Mouse (Mus musculus): Measurements from ENCODE around the gene Pitpna.

Gene Pitpna

DNA sequence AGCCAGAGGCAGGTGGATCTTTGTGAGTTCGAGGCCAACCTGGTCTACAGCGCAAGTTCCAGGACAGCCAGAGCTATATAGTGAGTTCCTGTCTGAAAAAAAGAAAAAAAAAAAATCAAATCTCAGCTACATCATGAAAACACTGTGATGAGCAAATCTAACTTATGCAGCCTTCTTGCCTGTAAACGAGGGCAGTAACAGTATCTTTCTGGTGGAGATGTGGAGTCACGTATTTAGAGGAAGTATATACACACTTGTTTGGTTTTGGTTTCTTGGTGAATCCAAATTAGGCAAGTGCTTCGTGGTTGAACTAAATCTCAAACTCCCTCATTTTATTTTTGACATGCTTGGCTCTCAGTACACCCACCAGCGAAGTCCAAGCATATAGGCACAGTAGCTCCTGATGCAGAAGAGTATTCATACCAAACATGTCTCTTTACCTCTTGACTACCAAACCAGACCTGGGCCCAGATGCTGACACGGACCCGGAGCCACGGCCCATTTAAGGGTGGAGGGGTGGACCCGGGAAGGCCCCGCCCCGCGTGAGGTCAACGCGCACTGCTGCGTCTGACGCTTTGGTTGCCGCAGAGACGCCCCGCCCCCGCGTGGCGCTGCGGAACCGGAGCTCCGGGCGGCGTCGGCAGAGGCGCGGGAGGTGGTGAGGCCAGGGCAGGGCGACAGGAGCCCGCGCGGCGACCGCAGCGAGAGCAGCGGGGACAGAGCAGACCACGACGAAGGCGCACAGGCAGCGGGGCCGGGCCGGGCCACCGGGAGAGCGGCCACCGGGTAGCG is at the start of gene Pitpna:
Gene Pitpna, plus strand, starts transcription at position 605 of the 792 bp plus-strand sequence.
- TF ChIP-seq GATA4 (IDR thresholded peaks at IDR 0.05; ENCODE audit: insufficient replicate concordance, low read length), result peak; percentile 4; the same call in 1 of the 2 replicates

DNA sequence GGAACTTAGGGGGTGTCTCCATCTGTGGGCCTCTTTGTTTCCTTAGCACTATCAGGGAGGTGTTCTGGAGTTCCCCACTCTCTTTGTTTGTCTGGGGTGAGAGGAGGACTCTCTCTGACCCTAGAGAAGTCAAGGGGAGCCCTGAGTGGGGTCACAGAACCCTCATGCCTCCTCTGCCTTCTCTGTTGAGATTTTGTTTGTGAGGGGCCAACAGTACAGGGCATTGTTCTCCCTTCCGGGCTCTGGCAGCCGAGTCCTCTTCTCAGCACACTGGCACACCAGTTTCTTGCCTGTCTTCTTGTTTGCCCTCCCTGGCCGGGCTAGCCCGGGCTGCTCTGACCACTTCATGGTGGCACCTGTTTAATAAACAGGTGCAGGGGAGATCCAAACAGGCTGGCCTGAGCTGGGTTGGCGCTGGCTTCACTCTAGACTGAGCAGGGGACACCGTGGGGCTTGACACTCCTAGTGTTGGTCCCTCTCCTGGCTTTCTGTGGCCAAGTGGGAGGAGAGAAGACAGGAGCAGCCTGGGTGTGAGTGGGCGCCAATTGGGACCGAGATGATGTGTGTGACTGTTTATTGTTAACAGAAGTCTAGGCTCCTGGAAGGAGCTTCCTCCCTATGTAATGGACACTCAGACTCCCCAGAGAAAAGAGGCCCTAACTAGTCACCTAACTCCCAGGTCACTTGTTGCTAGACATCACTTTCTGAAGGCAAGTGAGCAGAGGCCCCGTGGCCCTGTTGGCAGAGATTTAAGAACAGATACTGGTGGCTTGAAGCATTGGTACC is 49.5 kb upstream of the Pitpna start:
- no peak for TF ChIP-seq GATA4 (IDR thresholded peaks at IDR 0.05; ENCODE audit: insufficient replicate concordance, low read length)

DNA sequence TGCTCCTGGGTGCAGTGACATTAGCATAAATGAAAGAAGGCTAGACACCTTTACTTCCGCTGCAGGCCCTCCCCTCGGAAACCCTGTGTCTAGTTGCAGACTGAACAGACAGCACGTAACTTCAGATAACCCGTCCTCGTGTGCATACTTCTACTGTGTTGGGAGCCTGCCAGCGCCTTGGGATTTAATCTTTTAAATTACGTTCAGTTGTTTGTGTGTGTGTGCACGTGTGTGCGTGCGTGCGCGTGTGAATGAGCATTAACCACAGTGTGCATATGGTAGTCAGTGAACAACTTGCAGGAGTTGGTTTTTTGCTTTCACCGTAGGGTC is 49.0 kb upstream of the Pitpna start:
- no peak for TF ChIP-seq GATA4 (IDR thresholded peaks at IDR 0.05; ENCODE audit: insufficient replicate concordance, low read length)

DNA sequence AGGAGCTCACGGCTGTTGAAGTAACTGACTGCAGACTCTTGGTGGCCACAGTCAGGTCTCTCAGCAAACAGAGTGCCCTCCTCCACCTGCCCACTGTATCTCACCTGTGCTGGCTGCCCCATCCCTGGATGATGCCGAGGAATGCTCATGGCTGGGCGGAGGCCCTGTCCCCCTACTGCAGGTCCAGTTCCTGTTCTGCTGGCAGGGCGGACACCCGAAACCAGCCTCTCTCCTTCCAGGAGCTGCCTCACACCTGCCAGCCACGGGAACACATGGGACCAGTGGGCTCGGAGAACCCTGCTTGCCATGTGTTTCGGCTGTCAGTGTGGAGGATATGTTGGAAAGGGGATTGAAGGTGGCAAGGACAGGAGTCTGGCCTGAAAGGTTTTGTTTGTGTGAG is 47.7 kb upstream of the Pitpna start:
- TF ChIP-seq GATA4 (IDR thresholded peaks at IDR 0.05; ENCODE audit: insufficient replicate concordance, low read length), result no peak

DNA sequence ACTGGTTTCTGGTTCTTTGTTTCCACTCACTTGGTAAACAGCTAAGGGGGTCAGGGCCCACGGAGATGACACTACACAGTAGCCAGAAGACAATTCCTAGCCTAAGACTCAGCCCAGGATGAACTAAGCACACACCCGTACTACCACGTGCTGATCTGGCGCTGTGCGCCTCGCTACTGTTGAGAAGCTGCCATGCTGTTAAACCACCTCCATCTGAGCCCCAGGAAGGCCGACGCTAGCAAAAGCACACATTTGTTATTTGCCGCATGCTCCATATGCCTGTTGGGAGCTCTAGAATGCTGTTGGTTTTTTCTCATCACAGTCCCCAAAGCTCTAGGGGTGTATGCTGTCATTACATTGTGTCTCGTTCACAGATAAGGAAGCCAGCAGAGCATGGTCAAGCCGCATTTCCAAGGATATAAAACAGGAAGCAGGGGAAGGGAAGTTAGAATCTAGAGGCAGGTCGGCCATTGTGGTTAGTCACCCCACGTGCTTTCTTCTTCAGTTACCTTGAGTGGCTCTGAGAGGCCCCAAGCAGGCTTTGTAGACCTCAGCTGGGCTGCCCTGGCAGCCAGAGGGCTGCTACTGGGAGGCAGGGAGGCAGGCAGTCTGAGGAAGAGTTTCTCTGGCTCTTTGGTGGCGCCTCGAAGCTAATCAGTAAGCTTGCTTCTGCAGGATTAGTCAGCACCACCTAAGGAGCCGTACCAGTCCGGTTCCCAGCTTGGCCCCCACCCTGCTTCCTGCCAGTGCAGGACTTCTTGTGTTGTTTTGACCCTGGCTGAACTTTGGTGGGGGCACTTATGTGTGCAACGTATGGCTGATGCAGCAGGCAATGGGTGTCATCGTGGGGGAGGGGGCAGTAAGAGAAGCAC is 47.0 kb upstream of the Pitpna start:
- peak; percentile 72; the same call in 1 of the 2 replicates for TF ChIP-seq GATA4 (IDR thresholded peaks at IDR 0.05; ENCODE audit: insufficient replicate concordance, low read length)

DNA sequence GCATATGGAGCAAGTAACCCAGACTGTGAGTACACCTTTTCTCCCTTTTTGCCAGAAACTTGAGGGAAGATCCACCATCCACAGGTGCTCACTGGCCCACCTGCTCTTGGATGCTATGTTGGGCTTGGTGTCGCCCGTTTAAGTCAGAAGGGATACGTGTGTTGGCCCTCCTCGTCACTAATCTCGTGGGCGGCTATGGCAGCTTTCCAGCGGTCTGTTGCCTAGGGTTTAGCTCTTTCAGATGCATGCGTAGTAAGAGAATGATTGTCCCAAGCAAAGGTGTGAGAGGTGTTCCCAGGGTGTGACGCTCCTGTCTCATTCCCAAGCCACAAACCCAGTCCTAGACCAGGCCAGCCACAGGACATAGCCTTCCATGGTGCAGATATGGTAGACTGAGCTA is 43.2 kb upstream of the Pitpna start:
- TF ChIP-seq GATA4 (IDR thresholded peaks at IDR 0.05; ENCODE audit: insufficient replicate concordance, low read length), result no peak

DNA sequence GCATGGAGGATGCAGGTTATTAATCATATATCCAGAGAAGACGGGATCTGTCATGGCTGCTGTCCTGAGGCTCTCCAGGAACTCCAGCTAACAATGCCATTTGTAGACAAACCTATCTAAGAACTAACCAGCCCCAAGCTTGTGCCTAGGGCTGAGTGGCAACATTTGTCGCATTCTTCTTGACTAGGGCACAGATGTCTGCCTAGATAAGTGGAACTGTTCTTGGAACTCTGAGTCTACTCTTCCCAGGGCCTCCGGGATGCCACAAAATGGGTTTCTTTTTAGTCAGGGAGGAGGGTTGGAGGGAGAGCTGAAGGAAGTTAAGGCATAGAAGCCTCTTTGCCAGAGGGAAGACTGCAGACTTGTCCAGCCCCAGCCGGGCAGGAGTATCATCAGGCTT is 41.8 kb upstream of the Pitpna start:
- TF ChIP-seq GATA4 (IDR thresholded peaks at IDR 0.05; ENCODE audit: insufficient replicate concordance, low read length), result no peak

DNA sequence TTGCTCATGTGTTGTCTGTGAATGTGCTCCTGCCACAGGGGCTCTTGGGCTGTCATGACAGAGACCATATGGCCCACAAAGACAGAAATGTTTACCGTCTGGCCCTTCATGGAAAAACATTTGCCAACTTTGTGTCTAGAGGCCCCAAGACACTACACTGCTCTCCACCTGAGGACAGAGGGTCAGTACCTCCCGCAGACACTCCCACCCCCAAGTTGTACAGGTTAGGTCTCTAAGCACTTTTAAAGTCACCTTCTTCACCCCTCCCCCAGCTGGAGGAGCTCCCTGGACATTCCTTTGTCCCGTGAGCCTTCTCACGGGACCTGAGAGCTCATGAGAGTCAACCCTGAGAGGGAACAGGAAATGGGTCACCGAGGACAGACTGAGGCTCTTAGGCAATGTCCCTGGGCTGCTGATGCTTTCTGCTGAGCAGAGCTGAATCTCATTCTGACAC is 38.2 kb upstream of the Pitpna start:
- no peak for TF ChIP-seq GATA4 (IDR thresholded peaks at IDR 0.05; ENCODE audit: insufficient replicate concordance, low read length)

DNA sequence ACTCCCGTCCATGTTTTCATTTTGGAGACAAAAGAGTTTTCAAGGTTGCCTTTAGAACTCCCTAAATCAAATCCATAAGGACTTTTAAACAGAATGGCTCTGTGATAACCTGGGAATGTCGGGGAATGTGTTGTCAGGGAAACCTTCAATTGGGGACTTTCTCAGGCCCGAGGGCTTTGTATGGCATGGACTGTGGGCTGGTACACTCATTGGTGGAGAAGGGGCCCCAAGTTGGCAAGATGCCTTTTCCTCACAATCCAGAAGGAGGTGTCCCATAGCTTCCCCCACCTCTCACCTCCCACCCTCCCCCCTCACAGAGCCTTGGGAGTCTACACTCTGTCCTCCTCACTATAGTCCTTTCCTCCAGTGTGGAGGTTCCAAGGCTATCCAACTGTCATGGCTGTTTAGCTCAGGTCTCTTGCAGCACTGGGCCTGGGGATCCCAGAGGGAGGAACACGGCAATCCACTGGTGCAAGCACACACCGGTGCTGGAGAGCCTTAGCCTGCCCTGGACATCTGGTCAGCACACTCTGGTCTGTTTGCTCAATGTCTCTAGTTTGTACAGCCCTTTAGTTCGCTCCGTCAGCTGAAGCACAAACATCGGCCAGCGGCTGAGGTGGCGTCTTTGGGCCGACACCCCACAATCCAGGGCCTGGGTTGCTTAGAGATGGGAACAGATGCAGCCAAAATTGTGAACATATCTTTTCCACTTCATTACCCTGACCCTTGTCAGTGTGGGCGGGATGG is 37.5 kb upstream of the Pitpna start:
- TF ChIP-seq GATA4 (IDR thresholded peaks at IDR 0.05; ENCODE audit: insufficient replicate concordance, low read length), result no peak

DNA sequence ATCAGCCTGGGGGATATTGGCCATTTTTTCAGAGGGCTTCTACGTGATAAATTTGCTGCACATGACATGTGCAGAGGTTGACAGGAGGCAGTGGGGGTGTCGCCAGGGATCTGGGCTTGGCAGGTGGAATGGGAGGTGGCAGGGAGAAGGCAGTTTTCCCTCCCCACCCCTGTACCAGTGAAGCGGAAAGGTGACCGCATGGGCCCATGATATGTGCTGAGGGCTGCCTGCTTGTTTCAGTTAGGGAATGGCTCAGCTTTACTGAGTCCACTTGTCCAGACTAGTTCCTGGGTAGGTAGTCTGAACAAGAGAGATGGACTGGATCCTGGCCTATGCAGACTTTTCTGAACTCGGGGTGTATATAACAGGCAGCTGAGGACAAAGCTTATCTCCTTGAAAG is 36.6 kb upstream of the Pitpna start:
- no peak for TF ChIP-seq GATA4 (IDR thresholded peaks at IDR 0.05; ENCODE audit: insufficient replicate concordance, low read length)

DNA sequence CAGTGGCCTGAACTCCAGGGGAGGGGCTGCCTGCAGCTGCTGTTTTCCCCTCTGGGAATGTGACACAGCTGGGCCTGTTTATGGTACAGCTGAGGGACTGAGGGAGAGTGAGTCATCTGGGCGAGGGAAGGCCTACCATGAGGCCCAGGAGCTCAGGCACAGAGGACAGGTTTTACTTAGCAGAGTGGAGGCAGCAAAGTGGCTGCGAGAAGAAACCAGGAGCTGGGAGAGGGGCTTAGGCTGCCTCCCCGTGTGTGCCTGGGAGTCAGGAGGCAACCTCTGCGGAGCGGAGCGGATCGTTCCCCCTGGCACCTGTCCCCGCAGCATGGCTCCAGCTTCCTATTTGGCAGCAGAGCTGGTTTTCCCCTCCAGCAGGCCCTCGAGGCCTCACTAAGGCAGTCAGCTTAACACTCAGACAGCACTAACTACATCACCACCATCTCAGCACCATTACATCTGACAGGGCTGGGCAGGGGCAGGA is 35.9 kb upstream of the Pitpna start:
- no peak for TF ChIP-seq GATA4 (IDR thresholded peaks at IDR 0.05; ENCODE audit: insufficient replicate concordance, low read length)

DNA sequence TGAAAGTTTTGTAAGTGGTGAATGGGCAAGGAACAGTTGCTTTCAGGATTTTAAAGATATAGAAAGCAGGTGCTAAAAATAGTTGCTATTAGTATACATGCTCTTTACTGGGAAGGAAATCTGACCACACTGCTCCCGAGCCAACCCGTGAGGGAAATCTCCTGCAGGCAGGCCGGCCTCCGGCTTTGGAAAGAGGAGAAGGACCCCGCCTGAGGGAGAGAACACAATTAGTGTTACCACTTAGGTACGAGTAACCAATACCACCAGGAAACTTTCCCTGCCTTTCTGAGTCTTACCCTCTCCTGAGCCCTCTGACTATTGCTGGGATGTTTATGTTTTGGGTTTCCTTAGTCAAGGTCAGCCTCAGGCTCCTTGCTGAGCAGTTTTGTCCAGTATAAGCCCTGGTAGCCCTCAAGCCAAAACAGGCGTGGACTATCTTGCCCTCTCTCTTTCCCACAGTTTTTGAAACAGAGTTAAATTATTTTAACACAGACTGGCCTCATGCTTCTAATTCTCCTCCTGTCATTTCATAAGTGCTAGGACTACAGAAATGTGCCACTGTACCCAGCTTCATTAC is 34.9 kb upstream of the Pitpna start:
- no peak for TF ChIP-seq GATA4 (IDR thresholded peaks at IDR 0.05; ENCODE audit: insufficient replicate concordance, low read length)

DNA sequence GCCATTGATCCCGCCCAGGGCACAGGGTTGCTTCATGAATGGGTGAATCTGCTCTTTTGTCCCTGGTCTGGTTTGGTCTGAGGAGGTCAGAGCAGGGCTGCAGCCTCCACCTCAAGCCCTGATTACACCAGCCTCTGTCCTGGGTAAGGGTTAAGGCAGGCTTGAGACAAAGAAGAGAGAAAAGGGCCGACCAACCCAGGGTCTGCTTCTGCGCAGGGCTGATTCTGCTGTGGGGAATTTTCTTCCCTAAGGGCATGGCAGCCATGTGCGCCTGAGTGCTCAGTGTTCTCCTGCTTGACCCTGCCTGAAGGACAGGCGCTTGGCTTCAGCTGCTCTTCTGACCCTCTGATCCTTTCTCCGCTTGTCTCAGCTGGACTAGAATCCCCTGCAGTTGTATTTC is 30.8 kb upstream of the Pitpna start:
- no peak for TF ChIP-seq GATA4 (IDR thresholded peaks at IDR 0.05; ENCODE audit: insufficient replicate concordance, low read length)

DNA sequence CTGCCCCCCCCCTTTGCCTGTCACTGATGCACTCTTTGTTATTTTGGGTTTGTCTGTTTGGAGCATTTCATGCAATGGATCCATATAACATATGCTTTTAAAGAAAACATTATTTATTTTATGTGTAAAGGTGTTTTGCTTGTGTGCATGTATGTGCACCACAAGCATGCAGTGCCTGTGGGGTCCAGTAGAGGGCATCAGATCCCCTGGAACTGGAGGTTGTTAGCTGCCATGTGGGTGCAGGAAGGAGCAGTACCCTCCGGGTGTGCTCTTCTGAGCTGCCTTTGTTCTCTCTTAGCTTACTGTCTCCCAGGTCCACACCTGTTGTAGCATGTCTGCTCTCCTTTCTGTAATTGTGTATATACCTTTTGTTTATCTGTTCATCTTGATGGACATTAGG is 29.8 kb upstream of the Pitpna start:
- no peak for TF ChIP-seq GATA4 (IDR thresholded peaks at IDR 0.05; ENCODE audit: insufficient replicate concordance, low read length)

Measured in liver, adult (tissue).